Mouse (Mus musculus) megakaryocyte, embryonic 14.5 days (primary cell): ENCODE results near the gene Dstn.

ENCODE experiments used
- FLI1 ChIP-seq: IDR thresholded peaks from 2 replicates; pipeline ENCODE4 v1.6.1; 2012; ENCODE audit warnings: low read length, inconsistent platforms, mixed read lengths
- GATA1 ChIP-seq: IDR thresholded peaks from 3 replicates; pipeline ENCODE4 v1.6.1; 2012; ENCODE audit warnings: mixed read lengths, low read length, inconsistent platforms, borderline replicate concordance

- no peak for TF ChIP-seq GATA1
- TF ChIP-seq FLI1 = no peak
Observed at GRCm38 (mm10) chr2:143953944-143954343, 38.8 kb downstream of the Dstn start.
